Mouse (Mus musculus) kidney, embryonic 15.5 days (tissue): ENCODE results near the gene Foxk2. TPM values are rescaled to one million over a fixed set of nuclear protein-coding genes. Genes with fewer than 3 reads are reported as not detected.
"Not testable (repeated sequence)": the region's sequence is repeated elsewhere in the genome, so short reads cannot be mapped to it uniquely, and the experiment has no call there.

Experiments used
- ATAC-seq: fragments of 200-750 bp; cut with Nextera tagmentation; replicated peaks from 2 replicates; pipeline ENCODE4 v1.8.0; 2017; ENCODE audit warnings: moderate TSS enrichment; ENCODE audit not compliant: low FRiP score
- H3K27ac ChIP-seq: fragments of 300-500 bp; sonication (generic); 2 replicates; pipeline ENCODE4 v1.5.1; 2015; ENCODE audit warnings: mild to moderate bottlenecking, inconsistent platforms
- H3K27me3 ChIP-seq: fragments of 300-500 bp; sonication (generic); 2 replicates; pipeline ENCODE4 v1.6.1; 2015; ENCODE audit warnings: inconsistent platforms
- H3K36me3 ChIP-seq: fragments of 300-500 bp; sonication (generic); 2 replicates; pipeline ENCODE4 v1.6.1; 2015; ENCODE audit warnings: inconsistent platforms
- H3K4me1 ChIP-seq: fragments of 300-500 bp; sonication (generic); 2 replicates; pipeline ENCODE4 v1.6.1; 2015; ENCODE audit warnings: inconsistent platforms
- H3K4me2 ChIP-seq: fragments of 300-500 bp; sonication (generic); 2 replicates; pipeline ENCODE4 v1.6.1; 2015; ENCODE audit warnings: moderate library complexity, mild to moderate bottlenecking, inconsistent platforms
- H3K4me3 ChIP-seq: fragments of 300-500 bp; sonication (generic); replicated peaks from 2 replicates; pipeline ENCODE4 v1.5.1; 2015; ENCODE audit warnings: mild to moderate bottlenecking, inconsistent platforms
- H3K9ac ChIP-seq: fragments of 300-500 bp; sonication (generic); 2 replicates; pipeline ENCODE4 v1.6.1; 2015; ENCODE audit warnings: mild to moderate bottlenecking, inconsistent platforms
- H3K9me3 ChIP-seq: fragments of 300-500 bp; sonication (generic); replicated peaks from 2 replicates; pipeline ENCODE4 v1.6.1; 2016; ENCODE audit warnings: inconsistent platforms
- whole genome bisulfite sequencing: fragments of 180-500 bp; shearing (Covaris S2); methylation state at CpG from one replicate; pipeline ENCODE4 v1.1.7; 2015; ENCODE audit warnings: mixed read lengths; 5-methylcytosine and 5-hydroxymethylcytosine counted together
- polyA plus RNA-seq: library from polyadenylated mRNA; unstranded; fragments of >200 nt; fragmentation: Nextera tagmentation; extraction: Ambion mirVana; gene quantifications from 2 replicates; pipeline ENCODE4 v1.2.1, GENCODE M21; 2015

Foxk2 gene
- polyA plus RNA-seq, 1 experiment from 2014 or later = 8.0 TPM

DNA sequence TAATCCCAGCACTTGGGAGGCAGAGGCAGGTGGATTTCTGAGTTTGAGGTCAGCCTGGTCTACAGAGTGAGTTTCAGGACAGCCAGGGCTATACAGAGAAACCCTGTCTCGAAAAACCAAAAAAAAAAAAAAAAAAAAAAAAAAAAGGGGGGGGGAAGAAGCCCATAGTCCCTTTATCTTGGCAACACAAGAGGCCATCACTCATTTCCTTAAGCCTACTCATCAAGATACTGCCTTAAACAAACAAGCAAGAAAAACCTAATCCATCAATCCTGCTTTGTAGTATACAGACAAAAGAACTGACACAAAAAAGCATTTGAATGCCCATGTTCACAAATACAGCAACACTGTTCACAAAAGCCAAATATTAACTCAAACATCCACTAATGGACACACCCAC lies 82.6 kb downstream of the Foxk2 start:
- H3K9me3 ChIP-seq, H3K9ac ChIP-seq, H3K4me1 ChIP-seq, H3K4me3 ChIP-seq, H3K27me3 ChIP-seq, H3K4me2 ChIP-seq, H3K27ac ChIP-seq, ATAC-seq: not testable (repeated sequence)
- WGBS = 71% methylated on average over 1 of the region's 1 CpGs
- H3K36me3 ChIP-seq = peaks cover 64% of the 10 kb centered on the region

DNA sequence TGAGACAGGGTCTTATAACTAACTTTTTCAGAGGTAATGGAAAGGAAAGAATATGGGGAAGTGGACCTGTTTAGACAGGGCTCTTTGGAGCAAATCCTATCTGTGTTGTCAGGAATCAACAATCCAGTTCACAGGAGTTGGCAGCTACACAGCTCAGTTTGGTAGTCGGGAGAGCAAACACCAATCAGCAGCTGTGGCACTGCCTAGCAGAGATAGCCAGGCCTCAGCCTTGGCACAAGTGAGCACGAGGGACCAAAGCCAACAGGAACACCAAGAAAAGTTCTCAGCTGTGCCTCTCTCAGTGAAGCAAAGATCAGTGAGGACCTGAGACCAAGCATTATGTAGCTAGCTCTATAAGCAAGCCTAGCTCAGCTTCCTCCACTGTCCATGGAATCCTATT lies 87.2 kb downstream of the Foxk2 start:
- Histone ChIP-seq H3K27ac (no peak overlapping the region), H3K4me1 (peaks cover under 1% of the 10 kb centered on the region; the same call in 1 of the 2 replicates), H3K9ac (no peak overlapping the region), H3K36me3 (peaks cover 57% of the 10 kb centered on the region), H3K9me3 (no peaks in the 10 kb centered on the region), H3K4me2 (no peak overlapping the region), H3K4me3 (no peak overlapping the region), H3K27me3 (no peaks in the 10 kb centered on the region)
- ATAC-seq = no peak
- WGBS = 95% methylated on average over 2 of the region's 2 CpGs

DNA sequence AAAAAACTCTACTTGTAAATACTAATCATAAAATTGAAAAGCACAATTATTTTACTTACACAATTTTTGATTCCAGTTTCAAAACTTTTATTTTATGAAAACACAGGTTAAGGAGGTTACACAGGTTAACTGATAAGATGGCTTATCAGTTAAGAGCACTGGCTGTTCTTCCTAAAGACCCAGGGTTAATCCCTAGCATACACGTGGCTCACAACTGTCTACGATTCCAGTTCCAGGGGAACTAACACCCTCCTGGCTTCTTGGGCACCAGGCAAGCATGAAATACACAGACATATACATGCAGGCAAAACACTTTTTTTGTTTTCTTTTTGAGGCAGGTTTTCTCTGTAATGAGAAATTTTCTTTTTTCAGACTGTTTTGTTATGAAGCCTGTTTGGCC lies 88.4 kb downstream of the Foxk2 start:
- H3K4me2 ChIP-seq = no peak overlapping the region
- H3K9ac ChIP-seq = no peak overlapping the region
- H3K9me3 ChIP-seq = no peaks in the 10 kb centered on the region
- no peak overlapping the region for H3K27ac ChIP-seq
- WGBS = 90% methylated on average over 2 of the region's 2 CpGs
- H3K36me3 ChIP-seq = peaks cover 57% of the 10 kb centered on the region
- no peaks in the 10 kb centered on the region for H3K27me3 ChIP-seq
- no peak overlapping the region for H3K4me3 ChIP-seq
- H3K4me1 ChIP-seq = peaks cover 12% of the 10 kb centered on the region
- ATAC-seq = no peak

DNA sequence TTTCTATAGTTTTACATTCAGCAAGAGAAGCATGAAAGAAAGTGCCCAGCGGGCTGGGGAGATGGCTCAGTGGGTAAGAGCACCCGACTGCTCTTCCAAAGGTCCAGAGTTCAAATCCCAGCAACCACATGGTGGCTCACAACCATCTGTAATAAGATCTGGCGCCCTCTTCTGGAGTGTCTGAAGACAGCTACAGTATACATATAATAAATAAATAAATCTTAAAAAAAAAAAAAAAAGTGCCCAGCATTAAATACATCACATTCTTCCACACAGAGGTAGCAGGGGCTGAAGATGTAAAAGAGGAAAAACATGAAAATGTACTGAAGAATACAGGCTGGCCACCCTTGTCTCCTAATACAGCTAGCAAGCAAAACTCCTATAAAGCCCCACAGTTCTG lies 88.9 kb downstream of the Foxk2 start:
- H3K4me3 ChIP-seq, H3K27ac ChIP-seq, H3K9ac ChIP-seq, H3K4me2 ChIP-seq, H3K27me3 ChIP-seq, H3K9me3 ChIP-seq, ATAC-seq: not testable (repeated sequence)
- 89% methylated on average over 3 of the region's 3 CpGs for WGBS
- H3K4me1 ChIP-seq = peaks cover 16% of the 10 kb centered on the region
- peaks cover 56% of the 10 kb centered on the region for H3K36me3 ChIP-seq

DNA sequence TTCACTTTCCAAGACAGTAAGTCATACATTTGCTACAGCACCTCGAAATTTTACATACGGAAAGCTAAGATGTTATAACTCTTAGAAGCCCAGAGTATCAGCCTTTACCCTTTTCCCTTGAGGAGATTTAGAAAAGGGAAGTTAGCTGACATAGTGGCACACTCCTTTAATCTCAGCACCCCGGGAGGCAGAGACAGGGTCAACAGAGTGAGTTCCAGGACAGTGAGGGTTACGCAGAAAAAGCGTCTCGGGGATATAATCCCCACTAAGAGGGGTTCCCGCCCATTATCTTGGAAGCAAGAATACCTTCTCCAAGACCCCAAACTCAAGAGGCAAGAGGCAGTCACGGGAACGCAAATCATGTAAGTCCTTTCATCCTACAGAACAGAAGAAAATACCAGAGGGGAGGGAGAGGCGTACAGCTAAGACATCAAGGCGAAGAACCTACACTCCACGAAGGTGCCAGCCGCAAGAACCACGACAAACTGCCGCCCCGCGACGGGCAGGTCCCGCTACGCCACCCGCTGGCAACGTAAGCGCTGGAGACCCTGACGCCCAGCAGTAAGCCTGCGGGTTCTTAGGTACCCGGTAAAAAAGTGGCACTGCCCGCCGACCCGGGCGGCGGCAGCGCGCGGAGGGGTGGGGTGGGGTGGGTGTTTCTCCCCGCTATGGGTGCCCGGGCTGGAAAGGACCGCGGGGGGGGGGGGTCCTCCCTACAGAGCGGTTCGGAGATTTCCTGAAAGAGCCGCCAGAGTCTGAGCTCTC lies 93.7 kb downstream of the Foxk2 start:
- no peaks in the 10 kb centered on the region for H3K27me3 ChIP-seq
- 3% methylated on average over 41 of the region's 41 CpGs for WGBS
- H3K27ac ChIP-seq = peak overlapping the region; percentile 86
- no peaks in the 10 kb centered on the region for H3K9me3 ChIP-seq
- H3K36me3 ChIP-seq = peaks cover 18% of the 10 kb centered on the region
- peak overlapping the region; percentile 95 for H3K9ac ChIP-seq
- ATAC-seq = no peak; the same call in 1 of the 2 replicates
- H3K4me2 ChIP-seq = peak overlapping the region; percentile 86
- H3K4me3 ChIP-seq = peak overlapping the region; percentile 84
- peaks cover 23% of the 10 kb centered on the region for H3K4me1 ChIP-seq

DNA sequence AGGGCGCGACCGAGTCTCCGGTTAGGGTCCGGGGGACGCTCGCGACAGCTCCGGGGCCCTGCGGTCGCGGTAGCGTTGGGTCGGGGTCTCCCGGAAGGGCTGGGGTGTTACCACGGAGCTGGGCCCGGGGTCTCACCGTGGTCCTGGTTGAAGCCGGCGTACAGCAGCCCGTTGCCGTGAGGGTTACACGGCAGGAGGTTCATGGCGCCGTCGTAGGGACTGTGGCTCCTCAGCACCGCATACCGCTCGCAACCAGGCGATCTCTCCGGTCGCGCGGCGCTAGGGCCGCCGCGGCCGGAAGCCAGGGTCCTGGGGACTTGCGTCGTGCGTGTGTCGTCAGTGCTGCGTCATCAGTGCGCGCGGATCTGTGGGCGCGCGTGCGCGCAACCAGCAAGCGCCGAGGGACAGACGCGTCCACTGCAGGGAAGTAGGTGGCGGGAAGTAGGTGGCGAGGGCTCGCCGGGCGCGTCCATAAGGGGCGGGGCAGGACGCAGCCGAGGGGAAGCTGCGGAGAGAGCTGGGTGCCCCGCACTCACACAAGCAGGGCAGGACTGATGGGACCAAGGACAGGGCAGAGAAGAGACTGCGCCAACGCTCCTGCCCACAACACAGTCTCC lies 94.4 kb downstream of the Foxk2 start, which contains the start of gene Wdr45b:
Gene Wdr45b, minus strand, starts transcription at position 355 of the 617 bp plus-strand sequence.
- ATAC-seq = peak; percentile 97
- under 1% methylated on average over 69 of the region's 69 CpGs for WGBS

More for the DNA sequence above, 94.4 kb downstream of the Foxk2 start, which contains the start of gene Wdr45b:
- Histone ChIP-seq H3K36me3 (peaks cover 11% of the 10 kb centered on the region; the same call in 1 of the 2 replicates), H3K9ac (peak within 1 kb of the TSS; percentile 95), H3K4me3 (peak within 1 kb of the TSS; percentile 84), H3K9me3 (no peaks in the 10 kb centered on the region), H3K4me1 (peaks cover 23% of the 10 kb centered on the region), H3K27ac (peak within 1 kb of the TSS; percentile 86), H3K27me3 (no peaks in the 10 kb centered on the region), H3K4me2 (peak within 1 kb of the TSS; percentile 86)

Other genes with a start within 250 kb of the Foxk2 start
- 0.28 and 0.31 TPM in 2 replicates for gene Cd7, start 220.6 kb upstream of the Foxk2 start, polyA plus RNA-seq
- 0.06 TPM in 1 of 2 replicates, not detected in the other for gene Sectm1b, start 196.4 kb upstream of the Foxk2 start, polyA plus RNA-seq
- gene Sectm1a, start 178.8 kb upstream of the Foxk2 start, polyA plus RNA-seq = 0.34 TPM in 1 of 2 replicates, not detected in the other
- not detected in 2 replicates for gene Tex19.2, start 141.3 kb upstream of the Foxk2 start, polyA plus RNA-seq
- 0.09 TPM in 1 of 2 replicates, not detected in the other for gene Tex19.1, start 113.8 kb upstream of the Foxk2 start, polyA plus RNA-seq
- 0.09 TPM in 1 of 2 replicates, not detected in the other for gene Uts2r, start 99.7 kb upstream of the Foxk2 start, polyA plus RNA-seq
- gene Hexdc, start 55.6 kb upstream of the Foxk2 start, polyA plus RNA-seq = 9.6 and 13.7 TPM in 2 replicates
- gene Ogfod3, start 55.3 kb upstream of the Foxk2 start, polyA plus RNA-seq = 31.7 and 32.0 TPM in 2 replicates
- 32.6 and 34.4 TPM in 2 replicates for gene Cybc1, start 30.7 kb upstream of the Foxk2 start, polyA plus RNA-seq
- gene Narf, start 22.7 kb upstream of the Foxk2 start, polyA plus RNA-seq = 53.8 and 60.5 TPM in 2 replicates
- gene Wdr45b, start 94.5 kb downstream of the Foxk2 start, polyA plus RNA-seq = 87.5 and 90.5 TPM in 2 replicates
- 5.5 and 6.8 TPM in 2 replicates for gene Rab40b, start 128.3 kb downstream of the Foxk2 start, polyA plus RNA-seq
- 8.7 and 9.9 TPM in 2 replicates for gene Fn3krp, start 161.4 kb downstream of the Foxk2 start, polyA plus RNA-seq
- gene Fn3k, start 174.9 kb downstream of the Foxk2 start, polyA plus RNA-seq = 2.6 and 2.7 TPM in 2 replicates
- 33.9 and 37.4 TPM in 2 replicates for gene Tbcd, start 192.0 kb downstream of the Foxk2 start, polyA plus RNA-seq